In the genomic region with DNA sequence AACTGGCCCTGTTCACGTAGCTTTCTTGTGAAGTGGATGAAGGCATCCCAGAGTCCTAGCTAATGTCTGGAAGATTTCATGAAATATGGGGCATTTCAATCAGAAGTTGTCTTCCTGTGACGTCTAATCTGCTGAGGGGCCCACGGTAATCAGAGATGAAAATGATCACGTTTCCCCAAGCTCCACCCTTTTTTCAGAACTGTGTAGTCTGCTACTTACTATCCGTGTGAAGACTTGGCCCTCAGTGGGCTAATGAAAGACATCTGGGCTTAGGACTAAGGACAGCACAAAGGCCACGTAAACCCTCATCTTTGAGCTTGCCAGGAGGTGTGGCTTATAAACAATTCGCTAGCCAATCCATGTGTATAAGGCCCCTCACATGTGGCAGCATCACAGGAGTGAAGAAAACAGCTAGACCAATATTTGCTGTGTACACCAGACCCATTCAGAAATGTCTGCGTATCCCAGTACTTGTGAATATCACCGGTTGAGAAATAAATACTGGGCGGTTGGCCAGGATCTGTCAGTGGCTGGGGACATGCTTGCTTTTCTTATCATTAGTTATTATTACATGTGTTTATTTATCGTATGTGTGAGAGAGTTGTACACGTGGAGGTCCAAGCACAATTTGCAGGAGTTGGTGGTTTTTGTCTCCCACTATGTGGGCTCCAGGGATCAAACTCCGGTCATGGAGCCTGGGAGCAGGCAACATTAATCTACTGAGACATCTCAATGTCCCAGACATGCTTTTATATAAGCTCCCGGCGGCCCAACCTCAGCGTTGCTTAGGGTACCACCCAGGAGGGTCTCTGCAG, we compare ENCODE assay signal across 9 mouse cellular contexts.
A peak's percentile ranks its signal among the peaks of the same experiment; 100 is the strongest.
DNase-seq lines count a peak whose midpoint lies in the region; ATAC-seq and TF ChIP-seq lines count a peak whose summit lies in the region.
"Had no signal": no experiment of that assay in that cellular context is flagged by ENCODE, and none has a peak within 500 bp of the region (broad histone marks: within the 10 kb centered on the region; RNA-seq: fewer than 3 reads in every experiment).

No protein-coding gene starts in this region.

- ATAC-seq in hindbrain, embryonic 14.5 days (ENCODE audit: low FRiP score): peak; percentile 41; the same call in 1 of the 2 replicates
- peak; percentile 64 for ATAC-seq in midbrain, embryonic 15.5 days (replicated peaks)

- H3K27me3 ChIP-seq in embryonic facial prominence, embryonic 10.5 days (replicated peaks; ENCODE audit: low read depth, poor library complexity, severe bottlenecking): no peaks in the 10 kb centered on the region
- no peaks in the 10 kb centered on the region for H3K27me3 ChIP-seq in hindbrain, embryonic 14.5 days (ENCODE audit: control insufficient read depth, insufficient read depth, low read length)
- no peaks in the 10 kb centered on the region for H3K27me3 ChIP-seq in midbrain, embryonic 15.5 days (replicated peaks)
- H3K27me3 ChIP-seq: heart, embryonic 13.5 days had no signal

- peaks cover 17% of the 10 kb centered on the region for H3K4me1 ChIP-seq in embryonic facial prominence, embryonic 10.5 days
- H3K4me1 ChIP-seq in hindbrain, embryonic 14.5 days (replicated peaks; ENCODE audit: control insufficient read depth, insufficient read depth, low read length): peaks cover 19% of the 10 kb centered on the region; the same call in 1 of the 2 replicates
- H3K4me1 ChIP-seq in midbrain, embryonic 15.5 days: peaks cover 24% of the 10 kb centered on the region

- no peak overlapping the region for H3K4me2 ChIP-seq in hindbrain, embryonic 14.5 days (replicated peaks)
- H3K4me2 ChIP-seq in midbrain, embryonic 15.5 days: no peak overlapping the region
- H3K4me2 ChIP-seq: heart, embryonic 13.5 days had no signal

- no peak overlapping the region for H3K4me3 ChIP-seq in embryonic facial prominence, embryonic 10.5 days
- H3K4me3 ChIP-seq in hindbrain, embryonic 14.5 days (replicated peaks; ENCODE audit: low read length): no peak overlapping the region
- no peak overlapping the region for H3K4me3 ChIP-seq in midbrain, embryonic 15.5 days
- no peak overlapping the region for H3K4me3 ChIP-seq in left cerebral cortex, adult 2 months
- H3K4me3 ChIP-seq: heart, embryonic 13.5 days had no signal

- H3K36me3 ChIP-seq in embryonic facial prominence, embryonic 10.5 days (replicated peaks): peaks cover 99% of the 10 kb centered on the region
- H3K36me3 ChIP-seq in hindbrain, embryonic 14.5 days (replicated peaks; ENCODE audit: control insufficient read depth, insufficient read depth): peaks cover 84% of the 10 kb centered on the region
- peaks cover 30% of the 10 kb centered on the region; the same call in 1 of the 2 replicates for H3K36me3 ChIP-seq in midbrain, embryonic 15.5 days (replicated peaks)

- H3K27ac ChIP-seq in embryonic facial prominence, embryonic 10.5 days (replicated peaks): peak overlapping the region; percentile 41; the same call in 1 of the 2 replicates
- peak overlapping the region; percentile 78 for H3K27ac ChIP-seq in hindbrain, embryonic 14.5 days
- H3K27ac ChIP-seq in midbrain, embryonic 15.5 days: peak overlapping the region; percentile 69
- no peak overlapping the region for H3K27ac ChIP-seq in left cerebral cortex, adult 2 months
- H3K27ac ChIP-seq: heart, embryonic 13.5 days had no signal

- WGBS in embryonic facial prominence, embryonic 10.5 days: 77% methylated on average over 16 of the region's 16 CpGs
- WGBS in hindbrain, embryonic 14.5 days: 48% methylated on average over 16 of the region's 16 CpGs
- 44% methylated on average over 16 of the region's 16 CpGs for WGBS in midbrain, embryonic 15.5 days

- intact Hi-C loops in heart, postnatal 25 days (cut with DNase I): loop anchor here (2.0 to 5.0 kb wide), 3 partner anchors 31 to 131 kb away; partner anchors contain the start of gene Zfp462
- intact Hi-C loops in left cerebral cortex, adult 2 months (cut with DNase I): no loop called here

- H3K9me3 ChIP-seq in embryonic facial prominence, embryonic 10.5 days: no peaks in the 10 kb centered on the region
- H3K9me3 ChIP-seq in hindbrain, embryonic 14.5 days (ENCODE audit: control insufficient read depth, low read length): no peaks in the 10 kb centered on the region
- no peaks in the 10 kb centered on the region for H3K9me3 ChIP-seq in midbrain, embryonic 15.5 days
- H3K9me3 ChIP-seq: heart, embryonic 13.5 days had no signal

- TF ChIP-seq CTCF in left cerebral cortex, adult 2 months (IDR thresholded peaks at IDR 0.05): no peak

- peak; percentile 14 to 29 for DNase-seq in heart, adult 9 months (ENCODE audit: low spot score in 2 of 2)
- no peak for DNase-seq in heart, postnatal 25 days (ENCODE audit: low spot score)
- DNase-seq in embryonic facial prominence, embryonic 10.5 days (ENCODE audit: low spot score): no peak
- DNase-seq in hindbrain, embryonic 14.5 days (ENCODE audit: low spot score): no peak
- no peak for DNase-seq in left cerebral cortex, adult 2 months (ENCODE audit: extremely low spot score in 1 of 2, low spot score in 2 of 2)
- no peak for DNase-seq in layer of hippocampus, adult 9-11 months
- no peak for DNase-seq in testis, postnatal 10 days (ENCODE audit: low spot score)

- no peak overlapping the region for H3K9ac ChIP-seq in hindbrain, embryonic 14.5 days
- H3K9ac ChIP-seq in midbrain, embryonic 15.5 days: no peak overlapping the region
- H3K9ac ChIP-seq: heart, embryonic 13.5 days had no signal

Comparison
In these comparisons a context has a peak if more than half of its experiments do, and no peak if none do; other contexts are left out.
1. DNase-seq: peak in heart, adult 9 months (2 of 2); none in heart, postnatal 25 days (single experiment), embryonic facial prominence, embryonic 10.5 days (single experiment), hindbrain, embryonic 14.5 days (single experiment), left cerebral cortex, adult 2 months (0 of 2), layer of hippocampus, adult 9-11 months (single experiment) and testis, postnatal 10 days (single experiment).